Mouse (Mus musculus): Measurements from ENCODE around the gene Acot7. TPM values are rescaled to one million over a fixed set of nuclear protein-coding genes. Genes with fewer than 3 reads are reported as not detected.
A peak's percentile ranks its signal among the peaks of the same experiment; 100 is the strongest.

The Acot7 gene
- polyA plus RNA-seq, 1 experiment from 2014 or later, result 125 TPM

DNA sequence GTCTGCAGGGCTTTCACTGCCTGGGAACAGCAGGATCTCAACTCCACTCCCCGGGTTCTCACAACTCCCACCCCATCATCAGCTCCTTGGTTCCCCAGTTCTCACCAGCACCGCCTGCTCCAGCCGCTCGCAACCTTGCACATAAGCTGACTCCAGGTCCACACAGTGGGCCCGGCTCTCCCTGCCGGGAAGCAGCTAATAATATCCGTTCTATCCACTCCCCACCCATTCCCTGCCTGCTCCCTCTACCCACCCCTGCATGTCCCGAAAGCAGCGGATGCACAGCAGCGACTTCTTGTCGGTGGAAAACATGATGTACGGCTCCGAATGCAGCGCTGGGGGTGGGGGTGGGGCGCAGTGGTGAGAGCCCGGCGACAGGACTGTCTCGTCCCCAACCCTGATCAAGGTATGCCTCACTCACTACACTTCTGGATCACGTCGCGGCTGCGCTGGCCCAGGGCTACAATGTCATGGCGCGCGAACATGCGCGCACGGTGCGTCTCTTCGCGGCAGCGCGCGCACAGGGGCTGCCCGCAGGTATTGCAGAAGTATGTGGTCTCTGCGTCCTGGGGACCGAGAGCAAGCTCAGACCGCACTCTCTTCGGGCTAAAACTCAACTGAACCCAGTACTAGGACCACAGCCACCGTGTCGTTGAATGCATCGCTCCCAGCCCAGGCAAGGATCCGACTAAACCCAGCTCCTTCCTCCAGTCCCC lies 137.7 kb downstream of the Acot7 start:
- peak; percentile 44 for DNase-seq (ENCODE audit: low spot score)
- WGBS, result 1% methylated on average over 43 of the region's 43 CpGs
- Histone ChIP-seq H3K27me3 (ENCODE audit: control insufficient read depth, insufficient read depth, low read length) (peaks cover 81% of the 10 kb centered on the region), H3K4me1 (replicated peaks; ENCODE audit: control insufficient read depth, insufficient read depth, low read length) (peaks cover 9% of the 10 kb centered on the region), H3K36me3 (ENCODE audit: control insufficient read depth, insufficient read depth, low read length) (no peaks in the 10 kb centered on the region), H3K9me3 (ENCODE audit: control insufficient read depth, low read length) (no peaks in the 10 kb centered on the region), H3K9ac (ENCODE audit: low read depth, low read length) (no peak overlapping the region), H3K4me3 (ENCODE audit: low read depth, low read length) (peak overlapping the region; percentile 15), H3K4me2 (replicated peaks; ENCODE audit: low read depth, low read length) (peak overlapping the region; percentile 19), H3K27ac (ENCODE audit: low read depth, low read length) (no peak overlapping the region)
- ATAC-seq (ENCODE audit: low FRiP score), result no peak

GRCm38 (mm10) chr4:152317631-152318033 lies 139.7 kb downstream of the Acot7 start:
- DNase-seq (ENCODE audit: low spot score), result no peak
- H3K27ac ChIP-seq (ENCODE audit: low read depth, low read length), result no peak overlapping the region
- no peak for ATAC-seq (ENCODE audit: low FRiP score)
- H3K9ac ChIP-seq (ENCODE audit: low read depth, low read length), result no peak overlapping the region
- H3K4me3 ChIP-seq (ENCODE audit: low read depth, low read length), result no peak overlapping the region
- peaks cover 61% of the 10 kb centered on the region for H3K27me3 ChIP-seq (ENCODE audit: control insufficient read depth, insufficient read depth, low read length)
- H3K4me1 ChIP-seq (replicated peaks; ENCODE audit: control insufficient read depth, insufficient read depth, low read length), result peaks cover 9% of the 10 kb centered on the region
- no peaks in the 10 kb centered on the region for H3K9me3 ChIP-seq (ENCODE audit: control insufficient read depth, low read length)
- no peaks in the 10 kb centered on the region for H3K36me3 ChIP-seq (ENCODE audit: control insufficient read depth, insufficient read depth, low read length)
- no peak overlapping the region for H3K4me2 ChIP-seq (replicated peaks; ENCODE audit: low read depth, low read length)
- 87% methylated on average over 6 of the region's 6 CpGs for WGBS

- peak within 1 kb of the TSS; percentile 37; the same call in 1 of the 2 replicates for H3K9ac ChIP-seq (ENCODE audit: low read depth, low read length)
- 4% methylated on average over 26 of the region's 26 CpGs for WGBS
- no peaks in the 10 kb centered on the region for H3K9me3 ChIP-seq (ENCODE audit: control insufficient read depth, low read length)
- H3K4me1 ChIP-seq (replicated peaks; ENCODE audit: control insufficient read depth, insufficient read depth, low read length), result peaks cover 5% of the 10 kb centered on the region
- no peak within 1 kb of the TSS for H3K4me3 ChIP-seq (ENCODE audit: low read depth, low read length)
- peak; percentile 35; the same call in 1 of the 2 replicates for ATAC-seq (ENCODE audit: low FRiP score)
- no peaks in the 10 kb centered on the region for H3K36me3 ChIP-seq (ENCODE audit: control insufficient read depth, insufficient read depth, low read length)
- no peak within 1 kb of the TSS for H3K27ac ChIP-seq (ENCODE audit: low read depth, low read length)
- peaks cover 50% of the 10 kb centered on the region for H3K27me3 ChIP-seq (ENCODE audit: control insufficient read depth, insufficient read depth, low read length)
- H3K4me2 ChIP-seq (replicated peaks; ENCODE audit: low read depth, low read length), result peak within 1 kb of the TSS; percentile 25
- DNase-seq (ENCODE audit: low spot score), result peak; percentile 73
These were observed 140.7 kb downstream of the Acot7 start, which contains the start of gene Rnf207 for GRCm38 (mm10) chr4:152318517-152319234. Gene Rnf207, minus strand, starts transcription at chr4:152318993.

Other genes with a start within 250 kb of the Acot7 start
- gene Dnajc11, start 244.4 kb upstream of the Acot7 start, polyA plus RNA-seq (2014; fragmentation: Nextera tagmentation; extraction: Ambion mirVana), result 73.8 and 80.1 TPM in 2 replicates
- gene Thap3, start 189.1 kb upstream of the Acot7 start, polyA plus RNA-seq (2014; fragmentation: Nextera tagmentation; extraction: Ambion mirVana), result 20.0 and 20.4 TPM in 2 replicates
- gene Phf13, start 181.9 kb upstream of the Acot7 start, polyA plus RNA-seq (2014; fragmentation: Nextera tagmentation; extraction: Ambion mirVana), result 15.2 and 19.4 TPM in 2 replicates
- gene Klhl21, start 169.3 kb upstream of the Acot7 start, polyA plus RNA-seq (2014; fragmentation: Nextera tagmentation; extraction: Ambion mirVana), result 2.7 and 3.0 TPM in 2 replicates
- 18.0 and 19.6 TPM in 2 replicates for gene Zbtb48, start 150.5 kb upstream of the Acot7 start, polyA plus RNA-seq (2014; fragmentation: Nextera tagmentation; extraction: Ambion mirVana)
- 0.62 and 0.84 TPM in 2 replicates for gene Tas1r1, start 139.6 kb upstream of the Acot7 start, polyA plus RNA-seq (2014; fragmentation: Nextera tagmentation; extraction: Ambion mirVana)
- gene Nol9, start 138.8 kb upstream of the Acot7 start, polyA plus RNA-seq (2014; fragmentation: Nextera tagmentation; extraction: Ambion mirVana), result 23.2 and 25.6 TPM in 2 replicates
- gene Plekhg5, start 105.6 kb upstream of the Acot7 start, polyA plus RNA-seq (2014; fragmentation: Nextera tagmentation; extraction: Ambion mirVana), result 4.0 and 4.6 TPM in 2 replicates
- gene Tnfrsf25, start 62.2 kb upstream of the Acot7 start, polyA plus RNA-seq (2014; fragmentation: Nextera tagmentation; extraction: Ambion mirVana), result 0.18 and 0.28 TPM in 2 replicates
- gene Espn, start 25.8 kb upstream of the Acot7 start, polyA plus RNA-seq (2014; fragmentation: Nextera tagmentation; extraction: Ambion mirVana), result 1.4 and 2.0 TPM in 2 replicates
- gene Hes2, start 19.3 kb upstream of the Acot7 start, polyA plus RNA-seq (2014; fragmentation: Nextera tagmentation; extraction: Ambion mirVana), result 2.7 and 4.3 TPM in 2 replicates
- gene Gpr153, start 96.1 kb downstream of the Acot7 start, polyA plus RNA-seq (2014; fragmentation: Nextera tagmentation; extraction: Ambion mirVana), result 8.7 and 9.5 TPM in 2 replicates
- gene Hes3, start 113.5 kb downstream of the Acot7 start, polyA plus RNA-seq (2014; fragmentation: Nextera tagmentation; extraction: Ambion mirVana), result 2.9 and 3.5 TPM in 2 replicates
- gene Icmt, start 119.1 kb downstream of the Acot7 start, polyA plus RNA-seq (2014; fragmentation: Nextera tagmentation; extraction: Ambion mirVana), result 17.4 and 20.6 TPM in 2 replicates
- 1.5 and 1.6 TPM in 2 replicates for gene Rnf207, start 140.9 kb downstream of the Acot7 start, polyA plus RNA-seq (2014; fragmentation: Nextera tagmentation; extraction: Ambion mirVana)
- gene Rpl22, start 147.6 kb downstream of the Acot7 start, polyA plus RNA-seq (2014; fragmentation: Nextera tagmentation; extraction: Ambion mirVana), result 304 and 330 TPM in 2 replicates
- 0.14 and 0.28 TPM in 2 replicates for gene Chd5, start 160.5 kb downstream of the Acot7 start, polyA plus RNA-seq (2014; fragmentation: Nextera tagmentation; extraction: Ambion mirVana)